Mouse (Mus musculus): ENCODE data around the gene Dolpp1.

The Dolpp1 gene

DNA sequence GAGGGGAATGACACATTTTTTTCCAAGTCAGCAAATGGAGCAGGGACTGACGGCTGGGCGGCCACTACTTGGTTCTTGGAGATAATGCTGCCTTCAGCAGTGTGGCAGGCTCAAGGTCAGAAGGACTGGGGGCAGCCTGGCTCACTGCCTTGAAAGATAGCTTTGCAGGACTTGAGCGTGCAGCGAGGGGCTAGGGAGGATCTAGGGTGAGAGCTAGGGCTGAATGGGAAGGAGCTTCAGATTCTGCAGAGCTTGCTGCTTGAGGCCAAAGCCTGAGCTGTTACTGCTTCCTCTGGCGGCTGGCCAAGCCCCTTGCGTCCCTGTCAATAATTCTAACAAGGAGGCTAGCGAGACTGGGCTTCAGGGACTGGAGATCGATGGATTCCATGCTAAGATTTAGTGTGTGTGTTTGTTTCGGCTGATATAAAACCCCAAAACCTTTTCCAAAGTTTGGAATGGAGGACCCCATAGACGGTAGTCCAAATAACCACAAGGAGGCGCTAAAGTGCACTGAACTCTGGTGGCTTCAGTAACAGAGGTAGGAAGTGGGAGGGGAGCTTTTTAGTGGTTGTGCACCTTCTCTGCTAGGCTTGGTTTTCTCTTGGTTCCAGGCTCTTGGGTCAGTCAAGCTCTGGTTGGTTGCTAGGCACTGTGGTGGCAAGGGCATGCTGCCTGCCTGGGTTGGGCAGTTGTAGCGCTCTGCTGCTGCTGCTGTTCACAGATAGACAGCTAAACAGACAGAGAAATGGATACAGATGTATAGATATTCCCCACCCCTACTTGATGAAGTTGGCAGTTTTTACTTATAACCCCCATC, 48.9 kb downstream of the Dolpp1 start:
- peak; percentile 78 for DNase-seq (ENCODE audit: low spot score)

- no peak for DNase-seq (ENCODE audit: low spot score)
These were observed 49.8 kb downstream of the Dolpp1 start for GRCm38 (mm10) chr2:30441518-30442497.

DNA sequence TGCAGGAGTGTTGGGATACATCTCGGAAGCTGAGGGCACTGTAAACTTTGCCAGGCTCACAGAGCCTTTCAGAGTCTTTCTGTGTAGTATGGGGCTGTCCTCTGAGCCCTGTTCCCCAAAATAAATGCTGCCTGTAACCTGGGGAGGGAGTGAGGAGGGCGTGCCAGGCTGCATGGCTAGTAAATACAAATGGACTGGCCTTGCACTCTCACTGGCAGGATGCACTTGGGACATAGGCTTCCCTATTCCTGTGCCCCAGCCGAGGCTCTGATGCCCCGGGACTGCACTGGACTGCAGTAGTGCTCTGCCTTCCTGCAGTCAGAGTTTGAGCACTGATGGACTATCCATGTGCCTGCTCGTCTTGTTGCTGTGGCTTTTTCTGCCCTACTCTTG, 50.4 kb downstream of the Dolpp1 start:
- DNase-seq (ENCODE audit: low spot score): no peak

DNA sequence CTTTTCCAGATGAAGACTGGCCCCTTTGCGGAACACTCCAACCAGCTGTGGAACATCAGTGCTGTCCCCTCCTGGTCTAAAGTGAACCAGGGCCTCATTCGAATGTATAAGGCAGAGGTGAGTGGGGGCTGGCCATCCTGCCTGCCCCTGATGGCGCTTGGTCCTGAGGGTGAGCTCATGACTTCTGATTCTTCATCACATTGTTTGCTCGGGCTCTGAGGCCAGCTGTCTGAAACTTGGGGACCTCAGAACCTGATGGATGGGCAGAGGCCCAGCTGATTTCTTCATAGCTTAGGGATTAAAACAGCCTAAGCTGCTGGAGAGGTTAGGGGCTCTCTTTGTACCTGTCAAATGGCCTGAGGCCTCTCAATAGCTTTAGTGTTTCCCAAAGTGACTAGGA, 51.2 kb downstream of the Dolpp1 start:
- DNase-seq (ENCODE audit: low spot score): no peak

DNA sequence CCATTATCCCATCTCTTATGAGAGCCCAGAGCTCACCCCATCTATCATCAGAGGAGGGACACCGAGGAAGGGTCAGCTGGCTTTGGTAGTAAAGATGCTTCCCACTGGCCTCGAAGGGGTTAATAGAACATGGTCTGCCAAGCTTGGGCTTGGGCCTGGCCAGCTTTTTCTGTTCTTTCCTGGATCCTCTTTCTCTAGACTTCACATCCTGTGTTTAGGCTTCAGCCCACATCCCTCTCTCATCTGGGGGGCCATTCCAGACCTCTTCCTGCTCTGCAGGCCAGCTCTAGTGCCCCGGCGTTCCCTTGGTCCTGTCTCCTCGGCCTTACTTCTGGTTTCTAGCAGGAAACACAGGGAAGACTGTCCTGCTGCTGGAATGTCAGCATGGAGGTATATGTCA, 52.0 kb downstream of the Dolpp1 start:
- no peak for DNase-seq (ENCODE audit: low spot score)

- DNase-seq (ENCODE audit: low spot score): no peak
These were observed 52.4 kb downstream of the Dolpp1 start for GRCm38 (mm10) chr2:30444450-30444849.

DNA sequence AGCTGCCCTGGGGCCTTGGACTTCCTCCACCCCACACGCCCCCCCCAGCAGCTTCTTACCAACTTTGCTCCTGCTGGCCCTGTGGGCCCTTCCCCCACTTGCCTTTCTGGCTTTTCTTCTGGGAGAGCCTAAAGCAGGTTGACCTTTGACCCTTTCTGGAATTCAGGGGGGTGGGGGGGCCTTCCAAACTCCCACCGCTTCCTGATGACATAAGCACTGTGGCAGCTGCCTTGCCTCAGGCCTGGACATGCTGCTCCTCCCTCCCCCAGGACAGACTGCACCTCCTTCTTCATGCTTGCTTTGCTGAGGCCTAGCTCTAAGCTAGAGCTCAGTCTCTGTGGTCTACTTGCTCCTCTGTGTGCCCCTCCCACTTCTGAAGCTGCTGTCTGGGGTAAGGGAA, 53.3 kb downstream of the Dolpp1 start:
- DNase-seq (ENCODE audit: low spot score): no peak

- no peak for DNase-seq (ENCODE audit: low spot score)
These were observed 55.1 kb downstream of the Dolpp1 start for GRCm38 (mm10) chr2:30446891-30447826.

- DNase-seq (ENCODE audit: low spot score): no peak
These were observed 56.3 kb downstream of the Dolpp1 start for GRCm38 (mm10) chr2:30448371-30448770.

Measured in layer of hippocampus, adult 9-10 months (tissue).